Mouse (Mus musculus) kidney, adult 9 months (tissue): ENCODE results near the gene Cfap46.
"Not testable (repeated sequence)": the region's sequence is repeated elsewhere in the genome, so short reads cannot be mapped to it uniquely, and the experiment has no call there.

Experiments used
- DNase-seq: peaks from one replicate; pipeline ENCODE4 v3.0.0; 2022

Gene Cfap46

DNA sequence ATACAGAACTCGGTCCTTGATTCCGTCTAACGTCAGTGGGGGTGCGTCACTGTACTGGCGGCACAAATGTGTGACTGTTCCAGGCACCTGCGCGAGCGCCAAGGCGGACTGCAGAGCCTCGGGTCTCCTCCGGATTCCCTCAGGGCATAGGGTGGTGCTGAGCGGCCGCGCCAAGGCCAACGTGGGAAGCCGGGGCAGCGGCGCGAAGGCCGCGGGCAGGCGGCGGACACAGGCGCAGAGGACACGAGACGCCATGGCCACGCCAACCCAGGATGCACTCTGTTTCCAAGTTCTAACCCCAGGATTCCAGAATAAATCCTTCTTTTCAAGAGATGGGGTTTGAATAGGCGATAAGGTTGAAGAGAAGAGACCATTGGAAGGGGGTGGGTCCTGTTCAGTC lies 23.7 kb downstream of the Cfap46 start:
- not testable (repeated sequence) for DNase-seq

DNA sequence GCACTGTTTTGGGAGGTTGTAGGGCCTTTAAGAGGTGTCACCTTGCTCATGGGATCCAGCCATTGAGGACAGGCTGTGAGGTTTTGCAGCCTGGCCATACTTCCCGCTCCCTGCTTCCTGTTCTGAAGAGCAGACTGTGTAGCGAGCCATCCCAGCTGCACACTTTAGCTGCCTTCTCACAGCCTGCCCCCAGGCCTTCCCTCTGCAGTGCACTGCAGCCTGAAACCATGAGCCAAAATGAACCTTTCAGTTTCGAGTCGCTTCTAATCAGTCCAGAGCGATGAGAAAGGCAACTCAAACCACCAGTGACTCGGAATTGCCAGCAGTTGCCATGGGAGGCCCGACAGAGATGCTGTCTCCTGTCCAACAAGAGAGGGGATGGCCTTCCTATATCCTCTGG lies 33.9 kb downstream of the Cfap46 start:
- no peak for DNase-seq

DNA sequence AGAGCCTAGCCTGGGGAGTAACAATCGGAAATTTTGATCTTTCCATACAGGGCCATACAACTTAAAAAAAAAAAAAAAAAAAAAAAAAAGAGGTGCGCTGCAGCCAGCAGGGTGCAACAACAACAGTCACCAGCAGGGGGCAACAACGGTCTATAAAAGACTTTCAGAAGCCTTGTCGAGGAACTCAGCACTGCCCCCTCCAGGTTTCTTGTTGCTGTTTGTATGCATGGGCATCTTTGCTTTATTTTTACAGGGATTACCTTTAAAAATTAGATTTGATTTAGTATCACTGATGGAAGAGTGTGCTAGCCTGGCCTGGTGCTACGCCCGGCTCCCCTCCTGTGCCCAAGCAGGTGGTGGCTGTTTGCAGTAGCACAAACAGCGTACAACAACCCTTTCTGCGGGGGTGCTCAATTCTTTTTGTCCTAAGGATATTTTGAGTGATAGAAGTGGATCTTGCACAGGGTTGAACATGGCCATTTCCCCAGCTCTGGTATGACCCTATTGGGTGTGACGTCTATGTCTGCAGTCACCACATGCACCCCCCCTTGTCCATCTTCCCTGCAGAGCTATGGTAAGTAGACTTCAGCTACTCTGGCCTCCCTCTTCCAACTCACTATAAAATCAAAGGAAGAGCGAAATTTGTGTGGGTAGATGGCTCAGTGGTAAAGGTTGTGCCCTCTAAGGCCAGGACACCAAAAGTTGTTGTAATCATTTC lies 35.4 kb downstream of the Cfap46 start:
- DNase-seq: peak; percentile 94

DNA sequence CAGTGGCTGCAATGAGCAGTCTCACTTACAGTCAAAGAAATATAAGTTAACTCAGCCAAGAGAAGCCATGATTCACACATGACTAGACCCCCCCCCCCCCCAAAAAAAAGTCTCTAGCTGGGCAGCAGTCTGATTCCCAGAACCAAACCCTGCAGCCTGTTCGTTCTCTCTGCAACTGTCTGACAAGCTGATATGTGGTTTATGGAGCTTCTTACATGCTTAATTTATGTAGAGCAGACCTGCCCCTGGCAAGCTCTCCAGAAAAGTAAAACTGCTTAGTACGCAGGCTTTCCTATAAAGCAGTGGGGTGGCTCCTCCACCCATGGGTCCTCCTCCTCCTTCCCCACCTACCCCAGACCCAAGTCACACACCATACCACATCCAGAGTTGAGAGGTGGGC lies 50.2 kb downstream of the Cfap46 start:
- no peak for DNase-seq

DNA sequence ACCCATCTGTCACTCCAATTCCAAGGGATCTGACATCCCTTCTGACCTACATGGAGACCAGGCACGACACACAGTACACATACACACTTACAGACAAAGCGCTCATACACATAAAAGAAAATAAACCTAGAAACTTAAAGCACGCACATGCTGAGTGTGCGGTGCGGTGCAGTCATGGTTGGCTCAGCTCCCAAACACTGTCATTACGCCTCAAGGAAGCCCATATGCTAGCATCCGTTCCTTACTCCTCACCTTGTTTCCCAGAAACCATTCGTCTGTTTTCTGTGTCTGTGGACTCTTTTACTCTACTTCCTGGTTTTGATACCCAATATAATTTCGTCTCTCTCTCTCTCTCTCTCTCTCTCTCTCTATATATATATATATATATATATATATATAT lies 58.5 kb downstream of the Cfap46 start:
- no peak for DNase-seq

DNA sequence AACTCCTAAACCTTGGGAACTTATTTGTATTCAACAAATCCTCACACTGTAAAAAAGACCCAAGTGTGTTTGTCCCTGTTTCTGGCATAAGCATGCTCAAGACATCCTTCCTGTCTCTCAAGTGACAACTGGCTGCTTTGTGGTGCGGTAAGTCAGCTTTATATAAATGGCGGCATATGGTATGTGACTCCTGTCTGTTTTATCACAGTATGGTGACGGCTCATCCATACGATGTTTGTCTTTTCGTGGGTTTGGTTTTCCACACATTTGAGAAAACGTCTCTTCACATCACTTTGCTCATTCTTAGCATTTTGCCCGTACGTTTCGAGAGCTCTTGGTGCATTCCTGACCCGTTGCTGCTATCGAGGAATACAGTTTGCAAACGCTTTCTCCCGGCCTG lies 61.0 kb downstream of the Cfap46 start:
- no peak for DNase-seq

DNA sequence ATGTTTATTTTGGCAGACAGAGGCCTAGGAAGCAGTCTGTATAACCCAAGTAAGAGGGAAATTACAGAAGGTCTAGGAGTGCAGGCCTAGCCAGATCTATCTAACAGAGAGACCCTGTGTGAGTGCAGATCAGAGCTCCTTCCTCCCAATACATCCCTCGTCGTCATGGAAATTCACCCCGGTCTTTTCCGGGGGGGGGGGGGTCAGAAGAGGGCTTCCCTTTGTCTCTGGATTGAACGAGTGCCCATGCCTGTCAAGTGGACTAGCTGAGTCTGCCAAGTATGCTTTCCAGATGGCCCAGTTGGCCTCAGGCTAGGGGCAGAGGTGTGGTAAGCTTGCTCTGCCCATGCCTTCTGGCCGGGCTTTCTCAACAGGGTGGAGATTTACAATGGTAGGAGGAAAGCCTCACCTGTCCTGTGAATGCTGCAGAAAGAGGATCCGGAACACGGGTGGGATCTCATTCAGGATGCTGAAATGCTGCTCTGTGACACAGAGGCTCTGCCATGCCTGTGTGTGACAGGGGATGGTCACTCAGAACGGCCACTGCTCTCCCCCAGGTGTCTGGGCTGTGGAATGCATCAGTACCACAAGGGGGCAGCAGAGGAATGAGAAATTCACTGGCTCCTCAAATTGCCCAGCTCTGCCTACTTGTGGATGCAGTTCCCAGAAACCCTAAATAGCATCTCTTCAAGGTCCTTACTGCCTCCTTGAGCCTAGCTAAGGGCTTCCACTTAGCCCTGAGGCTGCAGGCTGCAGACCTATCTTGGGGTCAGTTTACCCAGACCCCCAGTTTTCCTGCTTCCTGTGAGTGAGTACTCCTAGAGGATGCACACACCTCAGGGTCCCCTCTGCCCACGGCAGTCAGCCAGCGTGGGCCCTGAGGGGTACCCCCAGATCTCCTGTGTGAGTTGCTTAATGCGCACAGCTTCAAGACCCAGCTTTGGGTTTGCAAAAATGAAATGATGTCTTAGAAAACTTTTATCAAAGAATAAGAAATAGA lies 67.5 kb downstream of the Cfap46 start:
- DNase-seq: peak; percentile 64

DNA sequence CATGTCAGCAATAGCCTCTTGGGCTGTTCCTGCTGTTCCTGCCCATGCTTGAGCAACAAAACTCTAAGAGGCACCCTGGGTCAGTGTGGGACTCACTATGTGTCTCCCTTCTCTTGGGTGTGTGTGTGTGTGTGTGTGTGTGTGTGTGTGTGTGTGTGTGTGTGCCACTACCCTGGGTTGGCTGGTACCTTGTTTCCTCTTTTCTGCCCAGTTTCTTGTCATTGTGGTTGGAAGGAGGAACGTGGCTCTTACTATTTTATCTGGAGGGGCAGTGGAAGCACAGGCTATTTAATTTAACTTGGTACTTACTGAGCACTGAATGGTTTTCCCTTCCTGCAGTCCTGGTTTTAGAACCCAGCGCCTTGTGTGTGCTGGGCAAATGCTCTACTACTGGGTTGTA lies 73.3 kb downstream of the Cfap46 start:
- no peak for DNase-seq

DNA sequence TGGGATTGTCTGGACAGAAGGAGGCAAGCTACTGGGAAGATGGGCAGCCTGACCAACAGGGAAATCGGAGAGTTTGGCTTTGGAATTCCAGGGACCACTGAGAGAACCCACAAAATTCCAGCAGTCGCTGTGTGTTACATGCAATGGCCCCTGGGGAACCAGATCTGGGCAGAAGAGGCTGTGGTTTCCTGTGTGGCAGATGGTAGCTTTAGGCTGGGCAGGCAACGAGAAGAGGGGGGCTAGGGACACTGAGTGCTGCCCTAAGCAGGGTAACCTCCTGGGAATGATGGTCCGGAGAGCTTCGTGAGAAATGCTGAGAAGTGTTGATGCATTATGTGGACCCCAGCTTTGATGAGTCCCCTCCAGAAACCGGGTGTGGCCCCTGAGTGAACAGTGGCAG lies 87.8 kb downstream of the Cfap46 start:
- DNase-seq: no peak

DNA sequence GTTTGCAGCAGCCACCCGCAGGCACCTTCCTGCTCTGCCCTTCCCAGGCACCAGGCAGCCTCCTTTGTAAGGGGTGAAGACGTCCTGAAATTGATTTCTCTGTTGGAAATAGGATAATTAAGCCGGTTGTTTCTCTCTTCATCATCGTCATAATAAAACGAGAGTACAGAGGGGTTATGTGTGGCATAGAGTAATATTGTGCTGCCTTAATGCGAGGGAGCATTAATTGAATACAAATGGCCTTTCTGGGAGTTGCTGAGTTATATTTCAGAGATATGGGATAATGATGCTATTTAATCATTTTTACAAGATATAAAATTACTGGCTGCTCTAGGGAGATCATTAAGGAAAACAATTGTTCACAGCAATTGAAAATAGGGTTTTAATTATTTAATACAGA lies 88.3 kb downstream of the Cfap46 start:
- DNase-seq: no peak

DNA sequence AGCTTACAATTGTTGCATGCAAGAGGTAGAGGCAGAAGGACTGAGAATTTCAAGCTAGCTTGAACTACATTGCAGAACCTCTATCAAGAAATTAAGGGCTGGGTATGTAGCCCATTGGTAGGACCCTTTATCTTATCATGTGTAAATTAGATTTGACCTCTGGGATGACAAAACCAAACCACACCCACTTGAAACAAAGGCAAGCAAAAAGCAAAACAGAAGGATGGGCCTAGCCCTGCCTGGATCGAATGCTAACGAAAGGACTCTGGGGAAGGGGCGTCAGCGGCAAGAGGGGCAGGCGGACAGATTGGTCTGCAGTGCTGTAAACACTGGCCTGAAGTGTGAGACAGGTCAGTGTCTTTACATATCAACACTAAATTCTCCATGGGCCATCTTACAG lies 92.3 kb downstream of the Cfap46 start:
- no peak for DNase-seq

DNA sequence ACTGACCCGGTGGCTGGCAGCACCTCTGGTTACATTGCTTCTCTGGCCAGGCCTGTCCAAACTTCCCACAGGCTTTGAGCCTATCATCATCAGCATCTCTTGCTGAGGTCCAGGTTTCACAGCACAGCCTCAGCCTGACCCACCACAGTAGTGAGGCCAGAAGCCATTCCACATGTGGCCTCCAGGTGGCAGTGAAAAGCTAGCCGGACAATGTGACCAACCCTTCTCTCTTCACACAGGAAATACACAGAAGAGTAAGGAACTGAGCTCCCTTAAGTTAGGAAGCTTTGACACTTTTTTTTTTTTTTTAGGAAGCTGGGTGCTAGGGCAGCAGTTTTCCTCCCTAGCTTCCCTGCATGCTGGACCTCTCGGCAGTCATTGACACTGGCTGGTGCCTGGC lies 93.3 kb downstream of the Cfap46 start:
- peak; percentile 48 for DNase-seq

DNA sequence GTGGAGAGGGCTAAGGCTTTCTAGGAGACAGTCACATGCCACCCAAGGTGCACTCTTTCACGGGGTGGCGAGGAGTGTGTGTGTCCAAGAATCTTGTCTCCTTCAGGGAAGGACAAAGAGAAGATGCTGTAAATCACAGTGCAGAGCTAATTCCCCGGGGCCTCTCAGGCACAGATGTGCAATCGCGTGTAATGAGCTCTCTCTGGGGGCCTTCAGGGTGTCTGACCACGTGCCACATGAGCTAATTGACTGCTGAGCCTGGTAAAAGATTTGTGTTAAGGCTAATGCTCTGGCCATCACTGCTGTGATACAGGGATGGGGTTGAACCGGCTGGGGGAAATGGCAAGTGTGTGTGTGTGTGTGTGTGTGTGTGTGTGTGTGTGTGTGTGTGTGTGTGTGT lies 95.7 kb downstream of the Cfap46 start:
- DNase-seq: no peak

DNA sequence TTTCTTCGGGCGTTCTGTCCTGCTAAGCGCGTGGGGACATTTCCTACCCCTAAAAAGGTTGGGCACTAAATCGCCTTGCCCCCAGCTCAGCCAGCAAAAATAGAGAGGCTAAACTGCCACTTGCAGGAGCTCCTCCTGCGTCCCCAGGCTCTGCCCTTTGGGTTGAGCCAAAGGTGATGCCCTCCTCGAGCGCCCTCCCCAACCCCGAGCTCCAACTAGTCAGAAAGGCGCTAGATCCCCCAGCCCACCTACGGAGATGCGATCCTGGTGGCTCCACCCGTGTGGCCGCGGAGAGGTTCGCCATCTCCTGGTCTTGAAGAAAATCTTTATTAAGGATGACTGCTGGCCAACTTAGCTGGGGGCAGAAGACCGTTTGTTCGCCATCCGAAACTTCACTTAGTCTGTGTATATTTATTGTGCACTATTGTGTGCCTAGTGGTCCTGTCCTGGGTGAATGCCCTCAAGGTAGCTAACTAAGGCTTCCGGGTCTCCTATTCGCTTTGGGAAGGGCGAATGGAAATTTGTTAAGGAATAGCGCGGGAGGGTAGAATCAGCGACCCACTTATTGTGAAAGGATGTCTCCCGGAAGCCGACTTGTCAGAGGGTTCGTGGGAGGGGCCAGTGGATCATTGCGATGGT lies 98.3 kb downstream of the Cfap46 start:
- DNase-seq: no peak

DNA sequence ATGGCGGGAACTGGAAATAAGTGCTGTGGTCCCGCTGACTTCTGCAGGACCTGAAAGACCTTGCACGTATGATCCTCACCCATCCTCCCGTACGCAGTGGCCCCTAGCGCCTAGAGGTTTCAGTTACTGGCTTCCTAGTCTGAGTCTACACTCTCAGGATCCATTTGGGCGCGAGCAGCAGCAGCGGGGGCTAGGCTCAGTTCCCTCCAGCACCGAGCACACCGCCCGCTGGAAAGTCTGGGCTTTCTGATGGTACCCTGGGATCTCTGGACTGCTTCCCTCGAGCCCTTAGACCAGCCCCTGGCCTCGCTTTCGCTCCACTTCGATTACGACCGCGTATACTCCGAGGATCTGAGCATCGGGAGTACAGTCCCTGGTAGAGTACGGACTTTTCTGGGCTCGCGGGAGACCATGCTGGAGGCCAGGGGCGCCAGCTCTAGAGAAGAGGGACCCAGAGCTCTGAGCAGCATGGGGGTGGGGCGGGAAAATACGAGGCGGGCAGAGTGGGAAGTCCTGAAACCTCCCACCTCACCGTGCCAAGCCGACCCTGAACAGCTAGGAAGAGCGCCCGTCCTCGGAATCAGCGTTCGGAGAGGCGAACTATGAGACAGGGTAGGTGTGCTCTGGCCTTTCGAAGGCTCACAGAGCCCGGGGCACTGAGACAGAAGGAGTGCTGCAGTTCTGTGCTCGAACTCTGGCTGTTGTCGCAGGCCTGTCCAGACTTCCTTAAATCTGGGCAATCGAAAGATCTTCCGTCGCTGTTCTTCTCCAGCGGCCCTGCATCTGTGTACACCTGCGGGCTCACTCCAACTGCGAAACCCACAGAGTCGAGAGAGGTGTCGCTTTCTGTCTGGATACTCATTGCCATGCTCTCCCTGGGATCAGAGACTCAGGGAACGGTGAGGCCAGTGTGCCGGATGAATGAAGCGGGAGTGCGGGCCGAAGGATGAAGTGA lies 99.1 kb downstream of the Cfap46 start:
- no peak for DNase-seq

DNA sequence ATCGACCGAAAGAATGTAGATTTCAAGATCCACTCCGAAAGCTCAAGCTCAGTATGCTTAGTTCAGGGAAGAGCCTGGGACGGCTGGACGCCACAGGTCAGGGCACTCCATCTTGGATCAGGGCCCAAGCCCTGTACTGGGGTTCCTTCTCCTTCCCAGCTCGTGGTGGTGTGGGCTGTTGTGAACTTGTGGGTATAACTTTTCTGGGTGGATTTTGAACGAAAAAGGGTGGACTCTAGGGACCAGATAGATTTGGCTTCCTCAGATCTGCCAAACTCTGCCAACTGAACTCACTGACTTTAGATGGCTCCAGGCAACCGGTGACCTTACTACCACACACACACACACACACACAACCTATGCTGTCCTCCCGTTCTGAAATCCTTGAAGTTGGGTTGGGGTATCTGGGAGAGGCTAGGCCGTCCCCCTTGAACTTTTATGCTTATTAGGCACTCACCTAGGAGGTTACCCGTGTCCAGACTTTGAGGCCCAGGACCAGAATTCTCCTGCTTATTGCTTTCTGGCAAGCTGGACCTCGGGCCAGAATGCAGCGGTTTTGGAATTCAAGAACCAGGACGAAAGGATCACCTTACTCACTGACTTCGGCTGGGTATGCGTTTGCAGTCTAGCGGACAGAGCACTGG lies 100.4 kb downstream of the Cfap46 start:
- DNase-seq: no peak

DNA sequence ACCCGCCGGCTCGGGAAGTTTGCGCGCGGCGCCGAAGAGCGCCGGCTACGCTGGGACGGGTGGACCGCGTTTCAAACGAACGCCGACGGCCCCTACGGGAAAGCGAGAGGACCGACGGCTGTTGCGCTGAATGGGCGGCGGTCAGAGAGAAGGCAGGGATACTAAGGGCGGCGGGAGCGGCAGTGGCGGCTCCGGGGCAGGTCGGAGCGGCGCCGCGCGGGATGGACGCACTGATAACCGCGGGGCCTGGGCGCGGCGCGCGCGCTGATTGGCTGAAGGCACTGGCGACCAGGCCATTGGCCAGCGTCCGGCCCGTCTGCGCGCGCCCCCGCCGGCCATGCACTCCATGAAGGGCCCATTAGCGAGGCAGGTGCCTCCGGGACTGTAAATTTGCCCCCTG lies 101.0 kb downstream of the Cfap46 start, which contains the start of gene Nkx6-2:
Nkx6-2 (minus strand) TSS at position 203 of the 400 bp plus-strand sequence.
- DNase-seq: no peak

DNA sequence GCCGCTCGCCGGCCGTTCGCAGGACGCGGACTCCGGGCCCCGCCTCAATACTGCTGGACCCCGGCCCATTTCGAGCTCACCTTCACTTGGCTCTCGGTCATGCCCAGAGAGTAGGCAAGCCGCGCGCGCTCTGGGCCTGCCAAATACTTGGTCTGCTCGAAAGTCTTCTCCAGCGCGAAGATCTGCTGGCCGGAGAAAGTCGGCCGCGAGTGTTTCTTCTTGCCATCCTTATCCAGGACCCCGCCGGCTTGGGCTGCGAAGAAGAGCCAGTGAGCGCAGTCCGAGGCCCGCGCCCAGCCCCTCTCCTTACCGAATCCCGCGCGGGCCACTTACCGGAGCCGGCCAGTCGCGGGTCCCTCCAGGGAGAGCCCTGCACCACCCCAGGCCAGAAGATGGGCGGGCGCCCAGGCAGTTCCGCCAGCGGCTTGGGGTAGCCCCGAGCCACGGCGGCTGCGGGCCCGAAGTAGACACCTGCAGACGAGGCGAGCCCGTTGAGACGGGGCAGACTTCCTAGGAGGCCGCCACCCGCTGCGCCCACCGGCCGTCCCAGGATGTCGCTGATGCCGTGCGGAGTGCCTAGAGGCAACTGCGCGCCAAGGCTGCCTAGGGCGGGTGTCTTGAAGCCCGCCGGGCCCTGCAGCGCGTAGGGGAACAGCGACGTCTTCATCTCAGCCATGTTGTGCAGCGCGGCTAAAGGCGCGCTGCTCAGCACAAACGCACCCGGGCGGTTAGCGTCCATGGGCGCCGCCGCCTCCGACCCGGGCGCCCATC lies 101.6 kb downstream of the Cfap46 start:
- no peak for DNase-seq

DNA sequence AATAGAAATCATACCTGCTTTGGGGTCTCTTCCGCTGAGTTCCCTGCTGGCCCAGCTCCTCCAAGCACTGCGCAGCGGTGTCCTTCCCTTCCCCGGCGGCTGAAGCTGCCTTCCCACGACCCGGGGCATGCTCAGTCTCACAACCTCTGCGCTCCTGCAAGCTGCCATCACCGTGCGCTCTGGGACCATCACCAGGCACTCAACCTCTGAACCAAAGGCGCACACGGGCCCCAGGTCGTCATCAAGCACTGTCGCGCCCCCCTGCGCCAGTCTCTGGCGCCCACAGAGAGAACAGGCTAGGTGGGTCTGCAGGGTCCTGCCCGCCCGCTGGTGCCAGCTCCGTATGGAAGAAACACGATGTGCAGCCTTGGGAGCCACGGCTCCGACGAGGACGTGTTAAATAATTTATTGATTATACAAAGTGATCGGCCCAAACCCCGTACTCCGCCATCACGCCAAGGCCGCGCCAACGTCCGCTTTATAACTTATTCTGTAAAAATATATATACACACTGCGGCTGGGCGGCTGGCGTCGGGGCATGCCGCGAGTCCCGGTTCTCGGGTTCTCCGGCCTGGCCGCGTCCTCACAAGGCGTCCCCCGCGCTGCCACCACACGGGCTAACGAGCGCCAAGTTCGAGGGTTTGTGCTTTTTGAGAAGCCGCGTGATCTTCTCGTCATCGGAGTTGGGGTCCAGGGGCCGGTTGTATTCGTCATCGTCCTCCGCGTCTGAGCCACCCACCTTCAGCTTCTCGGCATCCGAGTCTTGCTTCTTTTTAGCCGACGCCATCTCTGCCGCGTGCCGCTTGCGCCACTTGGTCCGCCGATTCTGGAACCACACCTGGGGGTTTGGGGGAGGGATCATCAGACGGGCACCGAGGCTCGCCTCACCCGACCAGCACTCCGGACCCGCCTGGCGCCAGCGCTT lies 102.5 kb downstream of the Cfap46 start:
- no peak for DNase-seq
